Mouse (Mus musculus): ENCODE results near the gene Iqcf3. TPM values are rescaled to one million over a fixed set of nuclear protein-coding genes. Genes with fewer than 3 reads are reported as not detected.

Iqcf3 gene
- polyA plus RNA-seq, 1 experiment from 2014 or later = not detected

DNA sequence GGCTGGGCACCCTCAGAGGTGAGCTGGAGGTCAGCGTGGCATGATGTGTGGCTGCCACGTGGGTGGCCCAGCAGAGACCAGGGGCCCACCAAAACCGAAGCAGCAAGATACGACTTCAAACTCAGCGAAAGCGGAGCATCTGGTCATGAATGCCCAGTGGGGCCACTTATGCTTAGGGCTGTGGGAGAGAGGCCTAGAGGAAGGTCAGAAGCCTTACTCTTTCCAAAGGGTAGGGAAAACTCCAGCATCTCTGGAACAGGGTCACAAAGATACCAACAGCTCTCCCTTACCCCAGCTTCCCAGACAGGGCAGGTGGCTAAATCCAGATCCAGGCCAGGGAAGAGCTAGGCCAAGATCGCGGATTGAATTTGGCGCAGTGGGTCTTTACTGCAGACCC lies 104.3 kb downstream of the Iqcf3 start:
- peak overlapping the region; percentile 96 for H3K4me2 ChIP-seq (ENCODE audit: low read depth, low read length)
- H3K36me3 ChIP-seq (replicated peaks; ENCODE audit: control insufficient read depth, insufficient read depth, low read depth, low read length) = peaks cover 3% of the 10 kb centered on the region; the same call in 1 of the 2 replicates
- peak overlapping the region; percentile 93 for H3K27ac ChIP-seq (replicated peaks; ENCODE audit: low read depth, low read length)
- WGBS = 43% methylated on average over 9 of the region's 9 CpGs
- peak overlapping the region; percentile 84 for H3K4me3 ChIP-seq (ENCODE audit: low read depth, low read length)
- peak overlapping the region; percentile 83 for H3K9ac ChIP-seq (replicated peaks; ENCODE audit: low read length)
- H3K9me3 ChIP-seq (replicated peaks; ENCODE audit: control insufficient read depth, low read length) = no peaks in the 10 kb centered on the region
- H3K27me3 ChIP-seq (ENCODE audit: control insufficient read depth, insufficient read depth, low read length) = no peaks in the 10 kb centered on the region
- DNase-seq (ENCODE audit: low spot score) (peak; percentile 45), ATAC-seq (replicated peaks; ENCODE audit: insufficient number of reproducible peaks, low FRiP score, low TSS enrichment, low read depth) (no peak)
- peaks cover 26% of the 10 kb centered on the region for H3K4me1 ChIP-seq (ENCODE audit: control insufficient read depth, insufficient read depth, low read length)

DNA sequence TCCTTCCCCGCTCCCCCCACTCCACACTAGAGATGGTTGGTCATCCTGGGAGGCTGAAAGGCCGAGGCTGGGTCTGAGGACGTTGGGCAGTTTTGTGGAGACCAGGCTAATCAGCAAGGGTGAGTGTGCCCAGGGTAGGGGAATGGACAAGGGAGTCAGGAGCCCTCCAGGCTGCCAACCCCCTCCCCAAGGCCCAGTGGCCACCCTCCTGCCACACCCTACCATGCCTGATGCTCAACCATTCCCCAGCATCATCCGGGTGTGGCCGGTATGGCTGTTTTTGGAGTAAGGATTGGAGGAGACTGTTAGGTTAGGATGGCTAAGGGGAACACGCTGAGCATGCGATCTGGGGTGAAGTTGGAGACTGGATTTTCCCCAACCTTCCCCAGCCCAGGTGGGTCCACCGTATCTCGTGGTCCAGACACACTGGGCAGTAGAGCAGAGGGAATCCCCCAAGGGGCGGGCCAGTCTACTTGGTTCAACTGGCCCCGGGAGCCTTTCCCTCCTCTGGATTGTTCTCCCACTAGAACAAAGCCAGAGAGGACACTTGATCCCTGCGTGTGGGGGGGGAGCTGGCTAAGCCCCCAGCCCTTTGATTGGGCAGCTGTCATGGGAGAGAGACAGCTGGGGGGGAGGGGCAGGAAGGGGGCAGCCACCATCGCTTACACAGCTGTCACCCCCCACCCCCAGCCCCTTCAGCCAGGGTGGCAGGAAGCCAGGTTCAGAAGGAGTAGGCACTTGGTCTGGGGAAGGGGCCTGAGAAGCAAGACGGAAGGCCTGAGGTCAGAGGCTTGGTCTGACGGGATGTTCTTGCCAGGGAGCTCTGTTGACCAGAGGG lies 104.9 kb downstream of the Iqcf3 start:
- H3K9me3 ChIP-seq (replicated peaks; ENCODE audit: control insufficient read depth, low read length) = no peaks in the 10 kb centered on the region
- peak overlapping the region; percentile 93 for H3K27ac ChIP-seq (replicated peaks; ENCODE audit: low read depth, low read length)
- 0 out of 2 replicates have a peak, but pooled peaks have one; percentile 1 for ATAC-seq (replicated peaks; ENCODE audit: insufficient number of reproducible peaks, low FRiP score, low TSS enrichment, low read depth)
- WGBS = 28% methylated on average over 13 of the region's 15 CpGs
- DNase-seq (ENCODE audit: low spot score) = peak; percentile 73
- H3K4me1 ChIP-seq (ENCODE audit: control insufficient read depth, insufficient read depth, low read length) = peaks cover 26% of the 10 kb centered on the region
- peak overlapping the region; percentile 83 for H3K9ac ChIP-seq (replicated peaks; ENCODE audit: low read length)
- no peaks in the 10 kb centered on the region for H3K27me3 ChIP-seq (ENCODE audit: control insufficient read depth, insufficient read depth, low read length)
- peaks cover 3% of the 10 kb centered on the region; the same call in 1 of the 2 replicates for H3K36me3 ChIP-seq (replicated peaks; ENCODE audit: control insufficient read depth, insufficient read depth, low read depth, low read length)
- peak overlapping the region; percentile 84 for H3K4me3 ChIP-seq (ENCODE audit: low read depth, low read length)
- H3K4me2 ChIP-seq (ENCODE audit: low read depth, low read length) = peak overlapping the region; percentile 96

DNA sequence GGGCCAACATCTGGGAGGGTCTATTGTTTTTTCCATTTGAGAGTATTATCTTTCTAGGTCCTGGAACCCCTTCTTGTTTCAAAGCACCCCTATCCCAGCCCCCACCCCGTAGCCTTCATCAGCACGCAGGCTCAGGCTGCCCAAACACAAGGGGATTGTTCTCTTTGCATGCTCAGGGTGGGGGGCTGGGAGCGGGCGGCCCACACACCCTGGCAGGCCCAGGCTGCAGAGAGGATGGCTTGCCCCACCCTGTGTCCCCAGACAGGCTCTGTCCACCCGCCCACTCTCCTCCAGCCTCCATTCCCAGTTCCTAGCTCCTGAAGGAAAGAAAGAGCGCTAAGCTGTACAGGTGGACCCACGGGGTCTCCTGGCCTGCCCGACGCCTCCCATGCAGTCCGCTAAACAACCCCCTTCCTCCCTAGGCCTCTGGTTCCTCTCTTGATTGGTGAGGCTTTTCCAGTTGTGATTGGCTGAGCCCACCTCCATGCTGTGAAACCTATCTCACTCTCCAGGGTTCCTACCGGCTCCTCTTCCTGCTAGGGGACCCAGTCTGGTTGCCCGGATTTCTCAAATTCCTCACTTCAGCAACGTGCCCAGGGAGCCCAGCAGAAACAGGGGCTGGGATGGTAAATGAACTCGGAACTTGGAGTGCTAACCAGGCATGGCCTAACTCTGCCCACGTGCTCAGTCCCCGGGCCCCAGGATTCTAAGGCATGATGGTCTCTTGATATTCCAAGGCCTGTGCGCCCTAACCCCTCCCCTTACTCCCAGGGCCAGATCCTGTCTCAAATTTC lies 106.3 kb downstream of the Iqcf3 start:
- H3K9ac ChIP-seq (replicated peaks; ENCODE audit: low read length) = peak overlapping the region; percentile 83
- H3K9me3 ChIP-seq (replicated peaks; ENCODE audit: control insufficient read depth, low read length) = no peaks in the 10 kb centered on the region
- H3K27me3 ChIP-seq (ENCODE audit: control insufficient read depth, insufficient read depth, low read length) = no peaks in the 10 kb centered on the region
- H3K4me1 ChIP-seq (ENCODE audit: control insufficient read depth, insufficient read depth, low read length) = peaks cover 30% of the 10 kb centered on the region
- WGBS = under 1% methylated on average over 17 of the region's 17 CpGs
- ATAC-seq (replicated peaks; ENCODE audit: insufficient number of reproducible peaks, low FRiP score, low TSS enrichment, low read depth) = no peak; the same call in 1 of the 2 replicates
- peak overlapping the region; percentile 96 for H3K4me2 ChIP-seq (ENCODE audit: low read depth, low read length)
- H3K36me3 ChIP-seq (replicated peaks; ENCODE audit: control insufficient read depth, insufficient read depth, low read depth, low read length) = no peaks in the 10 kb centered on the region
- DNase-seq (ENCODE audit: low spot score) = peak; percentile 77
- peak overlapping the region; percentile 93 for H3K27ac ChIP-seq (replicated peaks; ENCODE audit: low read depth, low read length)
- H3K4me3 ChIP-seq (ENCODE audit: low read depth, low read length) = peak overlapping the region; percentile 84

DNA sequence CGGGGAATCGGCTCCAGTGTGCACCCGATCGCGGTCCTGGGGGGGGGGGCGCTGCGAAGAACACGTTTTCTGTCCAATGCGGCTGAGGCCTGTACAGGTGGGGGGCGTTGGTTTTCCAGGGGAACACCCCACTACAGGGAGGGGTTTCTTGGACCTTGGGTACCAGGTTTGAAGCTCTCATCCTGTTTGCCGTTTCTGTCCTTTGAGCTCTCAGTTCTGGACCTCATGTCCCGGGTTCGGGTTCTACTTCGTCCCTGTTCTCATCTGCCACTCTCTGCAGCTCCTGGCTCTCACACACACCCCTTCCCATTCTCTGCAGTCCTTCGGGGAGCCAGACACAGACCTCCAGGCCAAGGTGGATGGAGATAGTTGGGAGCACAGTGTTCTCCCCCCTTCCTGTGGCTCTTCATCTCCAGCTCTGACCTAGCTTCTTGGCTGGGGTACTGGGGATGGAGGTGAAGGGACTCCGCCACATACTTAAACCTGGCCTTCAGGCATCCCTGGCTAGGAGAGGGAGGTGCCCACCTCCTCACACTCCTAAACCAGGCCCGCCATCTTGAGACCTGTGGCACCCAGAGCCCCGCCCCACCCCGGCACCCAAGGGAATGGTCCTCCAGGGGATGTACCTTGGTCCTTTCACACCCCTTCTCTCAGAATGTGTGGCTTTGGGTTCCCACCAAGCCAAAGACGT lies 107.2 kb downstream of the Iqcf3 start:
- WGBS = under 1% methylated on average over 13 of the region's 20 CpGs
- peaks cover 30% of the 10 kb centered on the region for H3K4me1 ChIP-seq (ENCODE audit: control insufficient read depth, insufficient read depth, low read length)
- H3K4me2 ChIP-seq (ENCODE audit: low read depth, low read length) = peak overlapping the region; percentile 96
- no peaks in the 10 kb centered on the region for H3K27me3 ChIP-seq (ENCODE audit: control insufficient read depth, insufficient read depth, low read length)
- no peaks in the 10 kb centered on the region for H3K9me3 ChIP-seq (replicated peaks; ENCODE audit: control insufficient read depth, low read length)
- H3K27ac ChIP-seq (replicated peaks; ENCODE audit: low read depth, low read length) = peak overlapping the region; percentile 93
- DNase-seq (ENCODE audit: low spot score) (peak; percentile 56), ATAC-seq (replicated peaks; ENCODE audit: insufficient number of reproducible peaks, low FRiP score, low TSS enrichment, low read depth) (0 out of 2 replicates have a peak, but pooled peaks have one; percentile 0)
- H3K9ac ChIP-seq (replicated peaks; ENCODE audit: low read length) = peak overlapping the region; percentile 83
- H3K36me3 ChIP-seq (replicated peaks; ENCODE audit: control insufficient read depth, insufficient read depth, low read depth, low read length) = no peaks in the 10 kb centered on the region
- H3K4me3 ChIP-seq (ENCODE audit: low read depth, low read length) = peak overlapping the region; percentile 84

DNA sequence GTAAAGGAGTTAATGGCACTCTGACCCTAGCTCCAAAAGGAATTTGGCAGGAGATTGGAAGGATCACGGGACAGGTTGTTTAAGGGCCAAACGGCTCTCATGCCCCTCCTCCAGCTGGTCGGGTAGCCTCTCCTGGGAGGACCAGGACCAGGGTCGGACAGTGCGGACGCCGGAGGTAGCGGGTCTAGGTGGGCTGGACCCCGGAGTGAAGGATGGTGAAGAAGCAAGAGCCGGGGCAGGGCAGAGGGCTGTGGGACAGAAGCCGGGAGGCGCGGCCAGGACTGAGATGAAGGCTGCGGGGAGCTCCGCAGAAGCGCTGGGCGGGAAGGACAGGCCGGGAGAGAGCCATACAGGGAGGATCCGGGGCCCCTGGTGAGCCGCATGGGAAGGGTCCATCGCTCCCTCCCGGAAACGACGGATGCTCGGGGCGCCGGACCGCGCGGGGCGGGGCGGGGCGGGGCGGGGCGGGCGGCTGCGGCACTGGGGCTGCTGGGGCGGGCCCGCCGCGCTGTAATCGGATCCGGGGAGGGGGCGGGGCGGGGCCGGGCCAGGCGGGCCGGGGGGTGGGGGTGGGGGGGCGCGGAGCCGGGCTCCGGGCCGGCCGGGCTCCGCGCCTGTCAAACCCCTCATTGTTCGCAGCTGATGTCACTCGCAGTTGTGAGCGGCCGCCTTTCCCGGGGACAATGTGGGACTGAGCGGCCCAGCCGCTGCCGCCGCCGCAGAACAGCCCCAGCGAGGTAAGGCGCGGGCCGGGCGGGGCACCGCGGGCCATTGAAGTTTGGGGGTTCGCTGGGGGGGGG lies 108.0 kb downstream of the Iqcf3 start, which contains the start of gene Pcbp4:
Pcbp4 (plus strand) TSS at position 21 of the 800 bp plus-strand sequence.
- Histone ChIP-seq H3K9ac (replicated peaks; ENCODE audit: low read length) (peak within 1 kb of the TSS; percentile 83), H3K4me2 (ENCODE audit: low read depth, low read length) (peak within 1 kb of the TSS; percentile 96), H3K27me3 (ENCODE audit: control insufficient read depth, insufficient read depth, low read length) (no peaks in the 10 kb centered on the region), H3K4me3 (ENCODE audit: low read depth, low read length) (peak within 1 kb of the TSS; percentile 84), H3K36me3 (replicated peaks; ENCODE audit: control insufficient read depth, insufficient read depth, low read depth, low read length) (no peaks in the 10 kb centered on the region), H3K9me3 (replicated peaks; ENCODE audit: control insufficient read depth, low read length) (no peaks in the 10 kb centered on the region), H3K4me1 (ENCODE audit: control insufficient read depth, insufficient read depth, low read length) (peaks cover 29% of the 10 kb centered on the region), H3K27ac (replicated peaks; ENCODE audit: low read depth, low read length) (peak within 1 kb of the TSS; percentile 93)
- WGBS = under 1% methylated on average over 35 of the region's 74 CpGs
- peak; percentile 57 for ATAC-seq (replicated peaks; ENCODE audit: insufficient number of reproducible peaks, low FRiP score, low TSS enrichment, low read depth)
- peak; percentile 83 for DNase-seq (ENCODE audit: low spot score)

Other genes starting within 250 kb of the Iqcf3 start
- 52.2 and 55.1 TPM in 2 replicates for gene Dusp7, start 193.0 kb downstream of the Iqcf3 start, polyA plus RNA-seq (2014; fragmentation: Nextera tagmentation; extraction: Ambion mirVana)
- gene Rpl29, start 132.2 kb downstream of the Iqcf3 start, polyA plus RNA-seq (2014; fragmentation: Nextera tagmentation; extraction: Ambion mirVana) = 1,035 and 1,040 TPM in 2 replicates
- 36.9 and 41.2 TPM in 2 replicates for gene Acy1, start 123.3 kb downstream of the Iqcf3 start, polyA plus RNA-seq (2014; fragmentation: Nextera tagmentation; extraction: Ambion mirVana)
- 4.9 and 8.8 TPM in 2 replicates for gene Abhd14b, start 114.2 kb downstream of the Iqcf3 start, polyA plus RNA-seq (2014; fragmentation: Nextera tagmentation; extraction: Ambion mirVana)
- 41.9 and 43.5 TPM in 2 replicates for gene Abhd14a, start 114.0 kb downstream of the Iqcf3 start, polyA plus RNA-seq (2014; fragmentation: Nextera tagmentation; extraction: Ambion mirVana)
- gene Pcbp4, start 108.3 kb downstream of the Iqcf3 start, polyA plus RNA-seq (2014; fragmentation: Nextera tagmentation; extraction: Ambion mirVana) = 165 and 189 TPM in 2 replicates
- gene Gpr62, start 95.7 kb downstream of the Iqcf3 start, polyA plus RNA-seq (2014; fragmentation: Nextera tagmentation; extraction: Ambion mirVana) = 0.10 and 0.31 TPM in 2 replicates
- gene Rrp9, start 85.7 kb downstream of the Iqcf3 start, polyA plus RNA-seq (2014; fragmentation: Nextera tagmentation; extraction: Ambion mirVana) = 43.2 and 48.6 TPM in 2 replicates
- gene Parp3, start 84.7 kb downstream of the Iqcf3 start, polyA plus RNA-seq (2014; fragmentation: Nextera tagmentation; extraction: Ambion mirVana) = 1.8 and 1.9 TPM in 2 replicates
- not detected in 2 replicates for gene Iqcf1, start 61.7 kb downstream of the Iqcf3 start, polyA plus RNA-seq (2014; fragmentation: Nextera tagmentation; extraction: Ambion mirVana)
- not detected in 2 replicates for gene Iqcf5, start 47.1 kb downstream of the Iqcf3 start, polyA plus RNA-seq (2014; fragmentation: Nextera tagmentation; extraction: Ambion mirVana)
- gene Iqcf4, start 9.4 kb upstream of the Iqcf3 start, polyA plus RNA-seq (2014; fragmentation: Nextera tagmentation; extraction: Ambion mirVana) = not detected in 2 replicates
- gene Iqcf6, start 65.0 kb upstream of the Iqcf3 start, polyA plus RNA-seq (2014; fragmentation: Nextera tagmentation; extraction: Ambion mirVana) = not detected in 2 replicates
- gene Grm2, start 94.5 kb upstream of the Iqcf3 start, polyA plus RNA-seq (2014; fragmentation: Nextera tagmentation; extraction: Ambion mirVana) = 3.6 TPM in 2 replicates
- 32.1 and 32.4 TPM in 2 replicates for gene Tex264, start 124.3 kb upstream of the Iqcf3 start, polyA plus RNA-seq (2014; fragmentation: Nextera tagmentation; extraction: Ambion mirVana)
- 5.2 and 5.8 TPM in 2 replicates for gene Rad54l2, start 227.6 kb upstream of the Iqcf3 start, polyA plus RNA-seq (2014; fragmentation: Nextera tagmentation; extraction: Ambion mirVana)

All from embryonic facial prominence, embryonic 11.5 days (tissue).